Mouse (Mus musculus): ENCODE results near the gene Psen2. TPM values are rescaled to one million over a fixed set of nuclear protein-coding genes. Genes with fewer than 3 reads are reported as not detected.

The Psen2 gene
- polyA plus RNA-seq, 1 experiment from 2014 or later: 11.5 TPM

DNA sequence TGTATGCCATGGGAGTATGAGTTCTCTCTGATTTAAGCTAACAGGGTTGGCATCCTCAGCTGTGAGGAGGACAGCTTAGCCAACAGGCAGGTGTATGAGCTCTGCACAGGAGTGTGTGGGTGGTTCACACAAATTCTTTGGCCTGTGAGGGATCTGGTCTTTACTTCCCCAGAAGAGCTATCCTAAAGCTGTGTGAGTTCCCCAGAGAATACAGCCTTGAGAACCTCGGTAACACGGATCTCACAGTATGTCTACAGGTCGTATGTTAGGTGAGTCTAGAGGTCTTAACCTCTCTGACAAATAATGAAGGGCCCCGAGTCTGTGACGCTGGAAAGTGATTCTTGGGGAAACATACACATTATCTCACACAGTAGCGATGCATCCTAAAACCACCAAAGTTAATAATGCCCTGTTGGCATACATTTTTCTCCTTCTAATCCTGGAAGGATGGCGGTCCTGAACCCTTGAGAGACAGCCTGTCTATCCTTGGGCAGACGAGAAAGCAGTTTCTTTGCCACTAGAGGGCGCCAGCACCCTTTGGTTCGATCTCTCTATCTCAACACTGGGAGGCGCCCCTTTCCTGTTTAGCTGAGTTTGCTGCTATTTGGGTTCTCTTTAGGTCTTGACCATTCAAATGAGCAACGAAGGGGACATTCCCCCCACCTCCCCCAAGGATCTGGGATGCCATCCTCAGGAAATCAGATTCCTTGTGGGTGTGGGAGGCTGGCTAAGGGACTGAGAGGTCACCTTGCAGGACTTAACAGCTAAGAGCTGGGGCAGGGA is 5.2 kb upstream of the Psen2 start:
- no peak overlapping the region for H3K9ac ChIP-seq
- H3K27me3 ChIP-seq: peaks cover 28% of the 10 kb centered on the region
- no peaks in the 10 kb centered on the region for H3K9me3 ChIP-seq
- 16% methylated on average over 12 of the region's 12 CpGs for WGBS
- H3K27ac ChIP-seq: no peak overlapping the region
- H3K4me3 ChIP-seq: no peak overlapping the region
- H3K36me3 ChIP-seq: no peaks in the 10 kb centered on the region
- peaks cover 5% of the 10 kb centered on the region; the same call in 1 of the 2 replicates for H3K4me1 ChIP-seq (replicated peaks)
- peak; percentile 80 for ATAC-seq (ENCODE audit: low FRiP score)
- H3K4me2 ChIP-seq: no peak overlapping the region

- no peak for ATAC-seq (ENCODE audit: low FRiP score)
- no peak overlapping the region for H3K4me2 ChIP-seq
- H3K4me1 ChIP-seq (replicated peaks): peaks cover 5% of the 10 kb centered on the region; the same call in 1 of the 2 replicates
Observed at GRCm38 (mm10) chr1:180267151-180267550, 3.9 kb upstream of the Psen2 start.

GRCm38 (mm10) chr1:180265399-180265798 is 2.2 kb upstream of the Psen2 start:
- WGBS: 13% methylated on average over 7 of the region's 7 CpGs
- Histone ChIP-seq H3K27me3 (peaks cover 28% of the 10 kb centered on the region), H3K36me3 (no peaks in the 10 kb centered on the region), H3K9ac (no peak overlapping the region), H3K27ac (no peak overlapping the region), H3K9me3 (no peaks in the 10 kb centered on the region), H3K4me1 (replicated peaks) (peaks cover 5% of the 10 kb centered on the region; the same call in 1 of the 2 replicates), H3K4me3 (no peak overlapping the region), H3K4me2 (peak overlapping the region; percentile 10; the same call in 1 of the 2 replicates)
- no peak for ATAC-seq (ENCODE audit: low FRiP score)

More at GRCm38 (mm10) chr1:180267151-180267550, 3.9 kb upstream of the Psen2 start:
- H3K9ac ChIP-seq: no peak overlapping the region
- H3K4me3 ChIP-seq: no peak overlapping the region
- H3K9me3 ChIP-seq: no peaks in the 10 kb centered on the region
- no peaks in the 10 kb centered on the region for H3K36me3 ChIP-seq
- WGBS: 79% methylated on average over 10 of the region's 10 CpGs
- H3K27me3 ChIP-seq: peaks cover 28% of the 10 kb centered on the region
- H3K27ac ChIP-seq: no peak overlapping the region

- 73% methylated on average over 10 of the region's 10 CpGs for WGBS
- H3K9me3 ChIP-seq: no peaks in the 10 kb centered on the region
- no peak overlapping the region for H3K4me3 ChIP-seq
- no peak overlapping the region for H3K27ac ChIP-seq
- peaks cover 5% of the 10 kb centered on the region; the same call in 1 of the 2 replicates for H3K4me1 ChIP-seq (replicated peaks)
- H3K9ac ChIP-seq: no peak overlapping the region
- H3K27me3 ChIP-seq: peaks cover 28% of the 10 kb centered on the region
- H3K36me3 ChIP-seq: no peaks in the 10 kb centered on the region
- no peak for ATAC-seq (ENCODE audit: low FRiP score)
- H3K4me2 ChIP-seq: peak overlapping the region; percentile 10; the same call in 1 of the 2 replicates
Observed at GRCm38 (mm10) chr1:180264851-180265250, 1.6 kb upstream of the Psen2 start.

GRCm38 (mm10) chr1:180264389-180264788 is 1.2 kb upstream of the Psen2 start:
- H3K9ac ChIP-seq: no peak overlapping the region
- 79% methylated on average over 6 of the region's 6 CpGs for WGBS
- peaks cover 5% of the 10 kb centered on the region; the same call in 1 of the 2 replicates for H3K4me1 ChIP-seq (replicated peaks)
- no peak overlapping the region for H3K4me3 ChIP-seq
- no peaks in the 10 kb centered on the region for H3K36me3 ChIP-seq
- H3K27ac ChIP-seq: no peak overlapping the region
- no peak overlapping the region for H3K4me2 ChIP-seq
- H3K9me3 ChIP-seq: no peaks in the 10 kb centered on the region
- peaks cover 28% of the 10 kb centered on the region for H3K27me3 ChIP-seq
- ATAC-seq (ENCODE audit: low FRiP score): no peak

DNA sequence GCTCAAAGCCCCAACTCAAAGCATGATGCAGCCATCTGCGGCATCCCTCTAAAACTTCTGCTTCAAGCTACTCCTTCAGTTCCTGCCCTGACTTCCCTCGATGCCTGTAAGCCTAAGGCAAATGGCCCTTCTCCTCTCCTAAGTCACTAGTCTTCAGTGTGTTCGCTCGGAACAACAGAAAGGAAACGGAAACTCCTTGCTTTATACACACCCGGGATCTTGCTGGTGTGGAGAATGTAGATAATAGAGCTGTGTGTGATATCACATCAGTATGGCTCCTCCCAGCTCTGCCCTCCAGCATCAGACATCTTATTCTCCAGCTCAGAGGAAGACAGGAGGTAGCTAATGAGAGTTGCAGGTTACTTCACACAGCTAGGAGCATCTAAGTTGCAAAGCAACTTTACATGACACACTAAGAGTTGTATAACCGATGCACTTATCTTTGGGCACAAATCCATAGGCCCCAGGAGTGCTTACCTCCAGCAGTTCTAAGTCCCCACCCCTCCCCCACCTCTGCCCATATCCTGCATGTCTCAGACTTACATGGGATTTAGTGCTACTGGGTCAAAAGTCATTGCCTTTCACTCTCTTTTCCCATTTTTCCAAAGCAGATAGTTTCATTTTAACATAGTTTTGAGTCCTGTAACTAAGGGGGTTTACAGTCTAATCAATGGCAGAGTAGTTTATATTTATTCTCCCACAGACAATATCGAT is 1.2 kb downstream of the Psen2 start:
- Histone ChIP-seq H3K27me3 (peaks cover 19% of the 10 kb centered on the region), H3K27ac (no peak overlapping the region), H3K4me3 (no peak overlapping the region), H3K4me2 (no peak overlapping the region), H3K36me3 (no peaks in the 10 kb centered on the region), H3K4me1 (replicated peaks) (peaks cover 5% of the 10 kb centered on the region), H3K9me3 (no peaks in the 10 kb centered on the region), H3K9ac (no peak overlapping the region)
- WGBS: 84% methylated on average over 8 of the region's 8 CpGs
- no peak for ATAC-seq (ENCODE audit: low FRiP score)

DNA sequence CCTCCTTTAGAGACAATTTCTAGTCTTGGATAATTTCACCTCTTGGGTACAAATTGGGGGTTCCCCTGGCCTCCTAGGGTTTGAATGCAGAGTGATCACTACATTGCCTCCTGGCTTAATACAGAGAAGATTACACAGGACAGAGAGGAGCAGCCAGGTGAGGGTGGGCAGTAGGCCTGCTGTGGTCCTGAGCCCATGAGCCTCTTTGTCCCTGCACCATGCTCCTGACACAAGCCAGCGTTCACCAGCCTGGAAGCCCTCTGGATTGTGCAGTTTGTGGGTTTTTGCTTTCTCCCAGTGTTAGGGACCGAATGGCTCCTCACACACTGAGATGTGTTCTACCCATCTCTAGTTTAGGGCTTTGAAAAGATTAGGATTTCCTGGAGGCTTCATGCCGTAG is 1.8 kb downstream of the Psen2 start:
- no peaks in the 10 kb centered on the region for H3K9me3 ChIP-seq
- H3K4me3 ChIP-seq: no peak overlapping the region
- peaks cover 14% of the 10 kb centered on the region; the same call in 1 of the 2 replicates for H3K27me3 ChIP-seq
- H3K4me2 ChIP-seq: no peak overlapping the region
- no peaks in the 10 kb centered on the region for H3K36me3 ChIP-seq
- H3K27ac ChIP-seq: no peak overlapping the region
- 93% methylated on average over 3 of the region's 3 CpGs for WGBS
- ATAC-seq (ENCODE audit: low FRiP score): no peak
- H3K4me1 ChIP-seq (replicated peaks): peaks cover 11% of the 10 kb centered on the region
- H3K9ac ChIP-seq: no peak overlapping the region

GRCm38 (mm10) chr1:180260886-180261285 is 2.4 kb downstream of the Psen2 start:
- Histone ChIP-seq H3K9me3 (no peaks in the 10 kb centered on the region), H3K4me3 (no peak overlapping the region), H3K27me3 (peaks cover 10% of the 10 kb centered on the region; the same call in 1 of the 2 replicates), H3K27ac (no peak overlapping the region), H3K36me3 (no peaks in the 10 kb centered on the region), H3K9ac (no peak overlapping the region), H3K4me2 (no peak overlapping the region), H3K4me1 (replicated peaks) (peaks cover 13% of the 10 kb centered on the region)
- ATAC-seq (ENCODE audit: low FRiP score): no peak
- WGBS: 92% methylated on average over 2 of the region's 2 CpGs

DNA sequence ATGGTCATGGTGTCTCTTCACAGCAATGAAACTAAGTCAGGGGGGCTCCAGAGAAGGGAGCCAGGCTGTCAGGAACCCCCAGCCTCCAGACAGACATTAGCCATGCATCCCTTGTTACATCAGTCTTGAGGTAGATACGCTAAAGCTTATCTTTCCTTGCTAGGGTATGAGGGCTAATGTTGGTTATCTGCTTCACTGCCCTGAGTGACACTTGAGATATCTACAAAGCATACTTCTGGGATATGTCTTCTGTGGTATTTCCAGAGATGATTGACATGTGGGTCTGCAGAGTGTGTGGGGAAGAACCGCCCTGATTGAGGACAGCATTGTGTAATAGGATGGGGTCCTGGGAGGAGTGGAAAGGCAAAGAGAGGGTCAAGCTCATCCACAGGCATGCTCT is 3.5 kb downstream of the Psen2 start:
- 93% methylated on average over 2 of the region's 2 CpGs for WGBS
- H3K4me2 ChIP-seq: no peak overlapping the region
- peaks cover 18% of the 10 kb centered on the region for H3K4me1 ChIP-seq (replicated peaks)
- peaks cover 8% of the 10 kb centered on the region for H3K27me3 ChIP-seq
- no peak overlapping the region for H3K4me3 ChIP-seq
- H3K9ac ChIP-seq: no peak overlapping the region
- no peak for ATAC-seq (ENCODE audit: low FRiP score)
- H3K27ac ChIP-seq: no peak overlapping the region
- H3K9me3 ChIP-seq: no peaks in the 10 kb centered on the region
- H3K36me3 ChIP-seq: no peaks in the 10 kb centered on the region

DNA sequence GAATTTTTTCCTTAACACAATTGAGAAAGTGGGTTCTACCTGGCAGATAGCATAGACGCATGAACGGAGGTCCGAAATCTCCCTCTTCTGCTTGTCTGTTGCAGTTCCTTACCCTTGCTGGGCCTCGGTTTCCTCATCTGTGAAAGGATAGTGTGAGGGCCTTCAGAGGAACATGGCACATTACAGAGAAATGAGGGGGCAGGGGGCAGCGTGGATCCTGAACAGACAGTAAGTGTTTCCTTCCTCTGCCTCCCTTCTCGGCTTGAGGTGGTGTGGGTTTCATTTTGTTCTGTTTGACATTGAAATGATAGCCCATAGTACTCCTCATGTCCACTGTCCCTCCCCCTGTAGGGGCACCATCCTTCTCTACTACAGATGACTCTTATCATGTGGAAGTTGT is 5.8 kb downstream of the Psen2 start:
- Histone ChIP-seq H3K27ac (no peak overlapping the region), H3K9ac (no peak overlapping the region), H3K4me3 (no peak overlapping the region)

GRCm38 (mm10) chr1:180256866-180257265 is 6.4 kb downstream of the Psen2 start:
- Histone ChIP-seq H3K4me2 (peak overlapping the region; percentile 97), H3K4me1 (replicated peaks) (peaks cover 22% of the 10 kb centered on the region), H3K9me3 (no peaks in the 10 kb centered on the region), H3K9ac (peak overlapping the region; percentile 92; the same call in 1 of the 2 replicates), H3K4me3 (peak overlapping the region; percentile 89), H3K36me3 (no peaks in the 10 kb centered on the region), H3K27me3 (peaks cover 12% of the 10 kb centered on the region), H3K27ac (peak overlapping the region; percentile 80; the same call in 1 of the 2 replicates)
- 71% methylated on average over 4 of the region's 4 CpGs for WGBS
- no peak for ATAC-seq (ENCODE audit: low FRiP score)

More for the DNA sequence above, 5.8 kb downstream of the Psen2 start:
- Histone ChIP-seq H3K36me3 (no peaks in the 10 kb centered on the region), H3K4me2 (no peak overlapping the region), H3K4me1 (replicated peaks) (peaks cover 22% of the 10 kb centered on the region), H3K9me3 (no peaks in the 10 kb centered on the region), H3K27me3 (peaks cover 12% of the 10 kb centered on the region)
- no peak for ATAC-seq (ENCODE audit: low FRiP score)
- WGBS: 92% methylated on average over 6 of the region's 6 CpGs

- Histone ChIP-seq H3K4me2 (peak overlapping the region; percentile 97), H3K9me3 (no peaks in the 10 kb centered on the region), H3K36me3 (no peaks in the 10 kb centered on the region), H3K4me3 (peak overlapping the region; percentile 89), H3K27me3 (peaks cover 12% of the 10 kb centered on the region), H3K27ac (peak overlapping the region; percentile 80), H3K4me1 (replicated peaks) (peaks cover 22% of the 10 kb centered on the region), H3K9ac (peak overlapping the region; percentile 92)
- peak; percentile 92 for ATAC-seq (ENCODE audit: low FRiP score)
- under 1% methylated on average over 39 of the region's 39 CpGs for WGBS
Observed at GRCm38 (mm10) chr1:180256138-180256674, 7.0 kb downstream of the Psen2 start.
